Mouse (Mus musculus) heart, postnatal 0 days (tissue): Measurements from ENCODE around the gene Fsd1.

ENCODE experiments used
- CTCF ChIP-seq: IDR thresholded peaks from 2 replicates; pipeline ENCODE4 v1.5.1; 2016; ENCODE audit warnings: antibody characterized with exemption, control low read depth, low read depth
- EP300 ChIP-seq: IDR thresholded peaks from 2 replicates; pipeline ENCODE4 v1.6.1; 2016; ENCODE audit warnings: antibody characterized with exemption, low read depth

- TF ChIP-seq CTCF: no peak
- no peak for TF ChIP-seq EP300
Observed at GRCm38 (mm10) chr17:55953751-55954150, 32.6 kb upstream of the Fsd1 start.
